Mouse (Mus musculus) T-helper 17 cell (primary cell): ENCODE results near the gene Cpxm1.

Experiments used
- in situ Hi-C, 2 experiments: fragments of 300-600 bp; cut with MboI, MseI; formaldehyde crosslinking; loops; 1 replicate in 1 of 2; 2 replicates in 1 of 2; pipeline ENCODE4 v1.15.1; 2025; ENCODE audit warnings: high pct_unique_total_duplicates in 2 of 2

The Cpxm1 gene

GRCm38 (mm10) chr2:130397186-130397985 lies at the start of gene Cpxm1:
Gene Cpxm1 (minus strand): TSS chr2:130397574.
- in situ Hi-C loops, result no loop called here

GRCm38 (mm10) chr2:130442162-130442561 lies 44.8 kb upstream of the Cpxm1 start:
- in situ Hi-C loops, result no loop called here

- in situ Hi-C loops, result loop anchor here in 1 of 2 experiments (10.0 kb wide), 1 partner anchor 115 kb away; no protein-coding TSS in a partner anchor
Observed at GRCm38 (mm10) chr2:130439840-130440480, 42.6 kb upstream of the Cpxm1 start.

GRCm38 (mm10) chr2:130438861-130439260 lies 41.5 kb upstream of the Cpxm1 start:
- in situ Hi-C loops, result loop anchor here in 1 of 2 experiments (10.0 kb wide), 1 partner anchor 116 kb away; no protein-coding TSS in a partner anchor

- in situ Hi-C loops, result loop anchor here in 1 of 2 experiments (10.0 kb wide), 1 partner anchor 118 kb away; no protein-coding TSS in a partner anchor
Observed at GRCm38 (mm10) chr2:130436769-130437168, 39.4 kb upstream of the Cpxm1 start.

- in situ Hi-C loops, result loop anchor here in 1 of 2 experiments (10.0 kb wide), 1 partner anchor 122 kb away; no protein-coding TSS in a partner anchor
Observed at GRCm38 (mm10) chr2:130433152-130433551, 35.8 kb upstream of the Cpxm1 start.

- in situ Hi-C loops, result loop anchor here in 1 of 2 experiments (10.0 kb wide), 1 partner anchor 123 kb away; no protein-coding TSS in a partner anchor
Observed at GRCm38 (mm10) chr2:130432157-130432556, 34.8 kb upstream of the Cpxm1 start.

- in situ Hi-C loops, result loop anchor here in 1 of 2 experiments (10.0 kb wide), 1 partner anchor 124 kb away; no protein-coding TSS in a partner anchor
Observed at GRCm38 (mm10) chr2:130430484-130430883, 33.1 kb upstream of the Cpxm1 start.

GRCm38 (mm10) chr2:130429851-130430250 lies 32.5 kb upstream of the Cpxm1 start:
- in situ Hi-C loops, result loop anchor here in 1 of 2 experiments (10.0 kb wide), 1 partner anchor 125 kb away; no protein-coding TSS in a partner anchor

GRCm38 (mm10) chr2:130425112-130425511 lies 27.7 kb upstream of the Cpxm1 start:
- in situ Hi-C loops, result no loop called here

- in situ Hi-C loops, result loop anchor here (5.0 kb wide), 2 partner anchors 132 to 142 kb away; partner anchors contain the start of gene Idh3b (in 1 of the 2)
Observed at GRCm38 (mm10) chr2:130424126-130424853, 26.9 kb upstream of the Cpxm1 start, which contains the start of the genes Vps16 and Pced1a. Gene Vps16 (plus strand): TSS chr2:130424339. Gene Pced1a (minus strand): TSS chr2:130424701.

GRCm38 (mm10) chr2:130423397-130424125 lies 26.2 kb upstream of the Cpxm1 start:
- in situ Hi-C loops, result loop anchor here (5.0 kb wide), 2 partner anchors 131 to 141 kb away; partner anchors contain the start of gene Idh3b (in 1 of the 2)

- in situ Hi-C loops, result loop anchor here (5.0 kb wide), 2 partner anchors 130 to 140 kb away; partner anchors contain the start of gene Idh3b (in 1 of the 2)
Observed at GRCm38 (mm10) chr2:130421781-130422620, 24.6 kb upstream of the Cpxm1 start.

- in situ Hi-C loops, result no loop called here
Observed at GRCm38 (mm10) chr2:130414094-130414856, 16.9 kb upstream of the Cpxm1 start.

GRCm38 (mm10) chr2:130412775-130413174 lies 15.4 kb upstream of the Cpxm1 start:
- in situ Hi-C loops, result no loop called here

- in situ Hi-C loops, result no loop called here
Observed at GRCm38 (mm10) chr2:130411558-130412495, 14.5 kb upstream of the Cpxm1 start.

- in situ Hi-C loops, result loop anchor here in 1 of 2 experiments (10.0 kb wide), 1 partner anchor 1323 kb away; no protein-coding TSS in a partner anchor
Observed at GRCm38 (mm10) chr2:130408194-130408593, 10.8 kb upstream of the Cpxm1 start.
